Mouse (Mus musculus) cerebellum, postnatal 25 days (tissue): ENCODE measurements at regions not wholly inside any gene's neighbourhood (a gene's known extent, or its start where the extent isn't known, plus 50 kb on each side); places are given as distances from the start of the nearest gene placed in this dataset.

Experiments used
- DNase-seq, 2 experiments: peaks; one replicate each; pipeline ENCODE4 v3.0.0; 2021; ENCODE audit warnings: mixed read lengths in 2 of 2

DNA sequence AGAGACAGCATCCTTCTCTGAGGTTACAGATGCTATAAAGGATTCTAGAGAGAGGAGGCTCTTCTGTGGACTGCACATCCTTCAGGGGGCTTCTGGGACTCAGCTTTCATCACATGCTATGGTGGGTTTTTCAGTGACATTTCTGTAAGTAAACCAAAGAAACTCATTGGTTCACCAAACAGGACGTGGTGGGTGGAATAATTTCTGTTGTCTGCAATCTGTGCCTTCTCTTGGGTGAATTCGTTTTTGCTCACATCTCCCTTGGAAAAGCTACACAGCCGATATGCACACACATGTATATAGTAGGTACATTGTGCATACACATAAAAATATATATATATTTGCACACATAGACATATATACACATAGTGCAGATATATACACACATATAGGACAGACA is 110.2 kb downstream of the Chst1 start:
- DNase-seq = no peak

- DNase-seq = no peak
Observed at GRCm38 (mm10) chr2:92711122-92711777, 111.7 kb downstream of the Chst1 start.

DNA sequence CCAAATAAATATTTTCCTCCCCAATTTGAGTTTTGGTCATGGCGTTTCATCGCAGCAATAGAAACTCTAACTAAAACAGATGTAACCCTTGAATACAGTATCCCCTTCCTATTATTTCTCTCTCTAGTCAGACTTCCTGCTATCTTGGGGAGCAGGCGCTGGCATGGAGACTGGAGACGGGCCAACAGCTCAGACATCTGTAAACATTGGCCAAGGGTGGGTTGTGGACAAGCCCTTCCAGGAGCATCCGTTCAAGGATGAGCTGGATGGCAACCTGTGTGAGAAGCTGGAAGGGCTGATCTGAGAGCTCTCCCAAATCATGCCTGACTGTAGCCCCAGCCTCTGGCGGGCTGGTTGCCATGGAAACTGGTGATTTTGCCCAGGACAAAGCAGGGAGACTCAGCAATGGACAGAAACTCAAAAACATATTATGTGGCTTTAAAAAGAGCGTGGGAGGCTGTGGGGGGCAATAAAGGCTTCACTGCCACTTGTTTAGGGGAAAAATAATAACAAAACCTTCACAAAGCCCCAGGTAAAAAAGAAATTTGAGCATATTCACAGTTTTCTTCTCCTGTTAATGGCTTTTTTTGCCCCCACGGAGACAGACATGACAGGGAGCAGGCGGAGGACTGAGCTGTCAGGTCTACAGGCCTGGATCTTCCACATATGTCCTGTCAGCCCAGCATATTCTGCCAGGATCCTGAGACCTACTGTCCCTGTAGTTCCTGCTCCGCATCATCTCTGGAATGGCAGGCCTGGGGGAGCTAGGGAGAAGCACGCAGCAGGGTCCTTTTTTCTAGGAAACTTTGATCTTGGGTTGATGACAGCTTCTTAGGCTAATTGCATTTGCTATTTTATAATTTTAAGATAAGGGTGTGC is 113.0 kb downstream of the Chst1 start:
- DNase-seq = peak in 1 of 2 experiments; percentile 51

GRCm38 (mm10) chr2:92717706-92718105 is 118.2 kb downstream of the Chst1 start:
- no peak for DNase-seq

DNA sequence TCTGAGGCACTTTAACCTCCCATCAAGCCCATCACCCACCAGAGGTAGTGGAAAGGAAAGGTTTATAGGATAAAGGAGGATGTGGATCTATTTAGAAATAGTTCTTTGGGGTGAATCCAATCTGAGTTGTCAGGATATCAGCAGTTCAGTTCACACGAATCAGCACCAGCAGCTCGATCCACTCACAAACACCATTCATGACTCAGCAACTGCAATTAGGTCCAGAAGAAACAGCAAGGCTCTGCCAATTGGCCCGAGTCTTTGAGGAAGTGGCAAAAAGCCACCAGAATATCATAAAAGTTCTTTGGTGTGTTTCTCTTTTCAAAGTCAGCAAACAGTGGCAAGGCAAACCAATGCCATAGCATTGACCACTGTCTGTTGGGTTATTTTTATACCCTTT is 122.4 kb downstream of the Chst1 start:
- DNase-seq = no peak

DNA sequence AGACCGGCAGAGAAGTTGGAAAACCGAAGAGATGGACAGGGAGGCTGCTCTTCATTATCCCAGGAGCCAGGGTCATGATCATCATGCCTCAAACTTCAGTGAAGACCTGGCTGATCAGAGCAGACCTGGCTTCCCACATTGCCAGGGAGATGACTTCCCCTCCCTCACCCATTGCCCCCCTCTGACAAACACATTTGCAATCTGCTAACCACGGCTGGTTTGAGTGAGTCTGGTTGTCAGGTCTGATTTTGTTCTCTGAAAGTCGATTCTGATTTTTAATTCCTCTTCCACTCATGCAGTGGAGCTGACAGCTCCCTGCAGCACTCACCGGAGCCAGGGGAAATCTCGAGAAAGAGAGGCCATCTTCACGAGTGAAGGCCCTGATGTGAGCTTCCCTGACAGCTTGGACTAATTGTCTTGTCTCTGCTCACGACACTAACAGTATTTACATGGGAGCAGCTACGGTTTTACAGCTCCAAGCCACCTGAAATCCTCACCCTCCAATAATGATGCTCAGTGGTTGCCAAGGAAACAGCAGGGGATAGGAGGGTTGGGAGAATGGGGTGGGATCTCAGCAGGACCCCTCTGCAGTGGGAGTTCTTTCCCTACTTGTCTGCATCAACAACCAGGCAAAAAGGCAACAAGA is 124.2 kb downstream of the Chst1 start:
- no peak for DNase-seq

DNA sequence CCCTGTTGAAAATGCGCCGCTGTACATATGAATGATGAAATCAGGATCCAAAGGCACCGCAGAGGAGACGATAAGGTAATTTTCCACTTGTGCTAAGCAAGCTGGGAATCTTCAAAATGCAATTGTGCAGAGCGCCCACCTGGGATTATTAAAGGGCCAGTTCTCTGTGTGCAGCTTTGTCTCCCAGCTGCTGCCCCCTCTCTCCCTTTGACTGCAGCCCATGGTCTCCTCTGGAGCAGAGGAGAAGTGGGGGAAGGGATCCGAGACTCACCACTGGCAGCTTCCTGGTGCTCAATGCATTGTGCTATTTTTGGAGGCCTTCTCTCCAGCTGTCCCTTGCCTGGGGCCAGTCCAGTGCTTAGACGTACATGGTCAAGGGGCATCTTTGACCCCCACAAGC is 127.1 kb downstream of the Chst1 start:
- DNase-seq = no peak

DNA sequence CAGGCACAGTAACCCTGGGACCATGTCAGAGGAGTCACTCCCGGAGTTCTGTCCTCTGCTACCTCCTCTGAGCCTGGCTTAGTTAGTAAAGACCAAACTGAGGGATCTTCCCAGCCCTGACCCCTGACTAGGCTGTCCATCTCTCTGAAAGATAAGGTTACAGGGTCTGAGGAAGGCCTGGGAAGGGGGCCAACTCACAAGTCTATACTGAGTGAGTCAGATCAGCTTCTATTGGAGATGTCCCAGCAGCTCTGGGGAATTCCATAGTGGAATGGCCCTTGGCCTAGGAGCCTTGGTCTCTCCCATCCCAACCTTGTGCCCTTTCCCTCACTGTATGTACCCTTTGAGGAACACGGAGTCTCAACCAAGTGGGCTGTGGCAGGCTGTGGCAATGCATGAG is 127.7 kb downstream of the Chst1 start:
- DNase-seq = no peak

DNA sequence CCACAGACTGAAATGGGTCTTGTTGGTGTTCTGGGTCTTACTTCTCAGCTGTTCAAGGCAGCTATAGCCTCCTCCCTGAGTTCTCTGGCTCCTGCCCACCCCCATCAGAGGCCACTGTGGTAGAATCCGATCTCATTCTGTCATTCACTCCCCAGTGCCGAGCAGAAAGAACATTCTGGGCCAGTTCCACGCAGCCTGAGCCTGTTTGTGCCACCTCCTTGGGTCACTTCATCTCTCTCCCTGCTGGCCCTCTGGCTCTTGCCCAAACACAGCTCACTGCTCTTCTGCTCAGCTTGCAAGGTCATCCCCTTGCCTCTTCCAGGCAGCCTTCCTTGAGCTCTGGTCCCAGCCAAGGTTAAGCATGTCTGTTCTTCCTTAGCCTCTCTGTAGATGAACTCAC is 128.9 kb downstream of the Chst1 start:
- DNase-seq = peak; percentile 49 to 62

GRCm38 (mm10) chr2:92730371-92730770 is 130.9 kb downstream of the Chst1 start:
- DNase-seq = peak; percentile 38 to 50

DNA sequence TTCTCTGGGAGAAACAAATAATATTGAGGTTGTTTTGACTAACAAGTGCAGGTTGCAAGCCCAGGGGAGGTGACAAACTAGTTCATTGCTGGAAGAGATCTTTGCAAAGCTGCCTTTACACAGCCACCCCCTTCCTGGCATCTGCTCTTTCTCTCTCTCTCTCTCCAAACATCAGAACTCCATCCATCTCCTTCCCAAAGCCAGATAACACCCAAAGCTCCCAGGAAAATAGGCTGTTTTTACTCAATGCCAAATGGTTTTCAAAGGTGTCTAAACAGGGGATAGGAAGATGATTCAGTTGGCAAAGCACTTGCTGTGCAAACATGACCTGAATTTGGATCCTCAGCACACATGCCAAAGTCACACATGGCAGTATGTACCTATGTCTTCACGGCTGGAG is 133.9 kb downstream of the Chst1 start:
- DNase-seq = no peak

- DNase-seq = peak in 1 of 2 experiments; percentile 39
Observed at GRCm38 (mm10) chr2:92735784-92736183, 136.3 kb downstream of the Chst1 start.

DNA sequence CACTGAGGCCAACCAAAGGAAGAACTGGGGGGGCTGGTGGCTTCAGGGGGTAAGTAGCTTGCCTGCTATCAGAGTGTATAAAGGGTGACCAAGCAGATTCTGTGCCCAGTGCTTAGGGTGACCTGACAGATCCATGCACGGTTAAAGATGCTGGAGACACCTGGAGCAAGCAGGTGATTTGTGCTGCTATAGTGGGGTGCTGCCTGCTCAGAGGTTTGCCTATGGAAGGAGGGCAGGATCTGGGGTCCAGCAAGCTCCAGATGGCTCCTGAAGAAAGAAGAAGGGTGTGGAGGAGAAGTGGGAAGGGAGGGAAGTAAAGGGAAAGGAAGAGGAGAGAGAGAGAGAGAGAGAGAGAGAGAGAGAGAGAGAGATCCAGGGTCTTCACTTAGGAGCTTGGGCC is 137.8 kb downstream of the Chst1 start:
- no peak for DNase-seq

- DNase-seq = no peak
Observed at GRCm38 (mm10) chr2:92739576-92739975, 140.1 kb downstream of the Chst1 start.

DNA sequence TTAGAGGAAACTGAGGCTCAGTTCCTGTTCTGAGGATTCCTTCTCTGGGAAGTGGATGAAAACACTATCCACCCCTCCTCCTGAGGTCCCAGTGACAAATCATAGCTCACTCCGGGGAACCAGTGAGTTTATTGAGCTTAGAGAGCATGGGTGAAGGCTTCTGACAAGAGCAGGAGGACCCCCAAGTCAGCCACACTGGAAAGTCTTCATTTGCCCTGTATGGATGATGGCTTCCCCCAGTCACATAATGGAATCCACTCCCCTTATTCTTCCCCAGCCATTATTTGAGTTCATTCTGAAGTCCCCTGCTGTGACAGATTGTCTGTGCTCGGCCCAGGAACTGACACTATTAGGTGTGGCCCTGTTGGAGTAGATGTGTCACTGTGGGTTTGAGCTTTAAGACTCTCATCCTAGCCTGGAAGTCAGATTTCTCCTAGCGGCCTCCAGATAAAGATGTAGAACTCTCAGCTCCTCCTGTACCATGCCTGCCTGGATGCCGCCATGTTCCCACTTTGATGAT is 141.3 kb downstream of the Chst1 start:
- DNase-seq = no peak

GRCm38 (mm10) chr2:92742025-92742424 is 142.5 kb downstream of the Chst1 start:
- DNase-seq = no peak

- DNase-seq = no peak
Observed at GRCm38 (mm10) chr2:92742671-92743070, 143.2 kb downstream of the Chst1 start.

GRCm38 (mm10) chr2:92743152-92743551 is 143.6 kb downstream of the Chst1 start:
- DNase-seq = no peak

GRCm38 (mm10) chr2:92743911-92744310 is 144.4 kb downstream of the Chst1 start:
- no peak for DNase-seq

- no peak for DNase-seq
Observed at GRCm38 (mm10) chr2:92747406-92747805, 147.9 kb downstream of the Chst1 start.

DNA sequence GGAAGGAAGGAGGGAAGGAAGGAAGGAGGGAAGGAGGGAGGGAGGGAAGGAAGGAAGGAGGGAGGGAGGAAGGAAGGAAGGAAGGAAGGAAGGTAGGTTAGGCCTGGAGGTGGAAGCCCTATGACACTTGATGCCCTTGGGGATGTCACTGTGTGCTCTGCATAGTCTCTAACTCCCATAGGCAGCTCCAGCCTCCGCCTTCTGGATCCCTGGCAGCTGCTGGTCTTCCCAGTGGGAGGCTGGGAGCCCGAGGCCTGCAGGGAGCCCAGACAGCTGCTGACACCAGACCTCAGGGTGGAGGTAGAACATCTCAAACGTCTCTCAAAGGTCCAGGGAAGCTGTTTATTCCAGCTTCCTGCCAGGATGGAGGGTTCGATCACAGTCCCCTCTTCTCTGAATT is 150.6 kb downstream of the Chst1 start:
- no peak for DNase-seq

DNA sequence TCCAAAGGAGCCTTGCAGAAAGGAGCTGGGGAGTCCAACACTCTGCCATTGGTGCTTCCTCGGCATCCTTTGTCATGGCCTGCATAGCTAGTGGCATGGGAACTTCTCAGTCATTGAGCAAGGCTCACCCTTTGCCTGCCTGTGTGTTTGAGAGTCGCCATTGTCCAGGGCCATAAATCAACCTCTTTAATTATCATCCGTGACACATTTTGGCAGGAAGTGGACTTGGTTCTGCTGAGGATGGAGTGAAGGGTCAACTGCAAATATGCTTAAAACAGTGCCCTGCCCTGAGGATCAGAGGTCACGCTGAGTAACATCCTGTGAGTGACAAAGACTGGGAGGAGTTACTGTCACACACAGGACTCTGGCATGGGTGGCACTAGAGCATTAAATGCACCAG is 151.2 kb downstream of the Chst1 start:
- DNase-seq = no peak

DNA sequence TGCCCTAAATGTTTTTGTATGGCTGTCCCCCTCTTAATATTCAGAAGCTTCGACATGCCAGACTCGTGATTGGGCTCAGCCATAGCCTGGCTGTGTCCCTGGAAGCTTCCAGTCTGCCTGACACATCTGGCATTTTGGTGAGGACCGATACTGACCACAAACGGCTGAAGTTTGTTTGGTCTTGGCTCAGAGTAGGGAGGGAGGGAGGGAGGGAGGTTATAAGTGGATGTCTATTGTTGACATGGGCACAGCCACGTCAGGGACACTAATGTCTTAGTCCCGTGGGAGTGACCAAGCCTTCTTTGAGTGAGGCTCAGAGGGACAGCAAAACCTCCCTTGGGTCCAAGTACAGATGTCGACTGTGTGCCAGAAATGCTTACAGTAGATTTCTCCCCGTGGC is 151.7 kb downstream of the Chst1 start:
- no peak for DNase-seq

- no peak for DNase-seq
Observed at GRCm38 (mm10) chr2:92752156-92752555, 152.6 kb downstream of the Chst1 start.
